Mouse (Mus musculus) CH12.LX (cell line): ENCODE results near the gene Prkcd. TPM values are rescaled to one million over a fixed set of nuclear protein-coding genes. Genes with fewer than 3 reads are reported as not detected.
A peak's percentile ranks its signal among the peaks of the same experiment; 100 is the strongest.

Experiments
- DNase-seq: peaks from one replicate; pipeline ENCODE4 v3.0.0-alpha.2; 2013; ENCODE audit errors: extremely low read depth
- H3K27ac ChIP-seq: 2 replicates; pipeline ENCODE4 v1.5.1; 2012; ENCODE audit warnings: low read depth, mild to moderate bottlenecking, control low read depth, moderate library complexity; ENCODE audit not compliant: insufficient read depth
- H3K27me3 ChIP-seq: replicated peaks from 2 replicates; pipeline ENCODE3; 2012; ENCODE audit warnings: inconsistent platforms
- H3K36me3 ChIP-seq, 2 experiments: replicated peaks in 1 of 2; 2 replicates each; pipeline versions ENCODE3 to v1.6.1; 2012; ENCODE audit warnings: inconsistent platforms in 1 of 2, low read length in 1 of 2, mild to moderate bottlenecking in 1 of 2, mixed read lengths in 1 of 2, moderate library complexity in 1 of 2; ENCODE audit not compliant: control insufficient read depth in 1 of 2, insufficient read depth in 1 of 2
- H3K4me1 ChIP-seq, 2 experiments: 2 replicates each; pipeline ENCODE4 v1.6.1; 2012; ENCODE audit warnings: inconsistent platforms in 1 of 2, moderate library complexity in 1 of 2; ENCODE audit not compliant: insufficient read depth in 2 of 2, control insufficient read depth in 1 of 2
- H3K4me2 ChIP-seq: 2 replicates; pipeline ENCODE4 v1.6.1; 2012; ENCODE audit warnings: low read depth, mild to moderate bottlenecking, control low read depth; ENCODE audit not compliant: poor library complexity, insufficient read depth, severe bottlenecking
- H3K4me3 ChIP-seq, 3 experiments: fragments of 150-350 bp in 1 of 3; sonication (generic) in 1 of 3; replicated peaks in 1 of 3; 2 replicates each; pipeline versions ENCODE3 to v1.5.1; 2011 to 2012; ENCODE audit warnings: low read depth in 2 of 3, low read length in 2 of 3, mild to moderate bottlenecking in 2 of 3, moderate library complexity in 2 of 3, control low read depth in 1 of 3, improper control_type of control experiment in 1 of 3, inconsistent platforms in 1 of 3, mixed read lengths in 1 of 3; ENCODE audit not compliant: poor library complexity in 1 of 3
- H3K79me2 ChIP-seq: replicated peaks from 2 replicates; pipeline ENCODE4 v1.6.1; 2012; ENCODE audit warnings: mild to moderate bottlenecking, moderate library complexity; ENCODE audit not compliant: control insufficient read depth, poor library complexity, insufficient read depth, severe bottlenecking; ENCODE audit errors: extremely low read depth
- H3K9ac ChIP-seq: 2 replicates; pipeline ENCODE4 v1.6.1; 2012; ENCODE audit warnings: low read depth, mild to moderate bottlenecking, control low read depth, moderate library complexity; ENCODE audit not compliant: insufficient read depth
- H3K9me3 ChIP-seq: replicated peaks from 2 replicates; pipeline ENCODE3; 2012; ENCODE audit warnings: low read length, inconsistent platforms, mixed read lengths
- CHD1 ChIP-seq: IDR thresholded peaks from 2 replicates; pipeline ENCODE4 v1.6.1; 2012; ENCODE audit warnings: low read depth, low read length, improper control_type of control experiment, inconsistent platforms
- CTCF ChIP-seq, 2 experiments: IDR thresholded peaks in 1 of 2; conservative IDR thresholded peaks in 1 of 2; 2 replicates each; pipeline ENCODE4 v1.5.1; 2011 to 2012; ENCODE audit warnings: low read depth in 2 of 2, low read length in 2 of 2, improper control_type of control experiment in 1 of 2, inconsistent platforms in 1 of 2, mild to moderate bottlenecking in 1 of 2, moderate library complexity in 1 of 2
- ELF1 ChIP-seq: IDR thresholded peaks from 2 replicates; pipeline ENCODE4 v1.6.1; 2014; ENCODE audit warnings: low read depth, mild to moderate bottlenecking, inconsistent platforms, low read length, improper control_type of control experiment
- EP300 ChIP-seq: IDR thresholded peaks from 2 replicates; pipeline ENCODE4 v1.6.1; 2011; ENCODE audit warnings: low read length, improper control_type of control experiment
- ETS1 ChIP-seq: conservative IDR thresholded peaks from 2 replicates; pipeline ENCODE4 v1.6.1; 2012; ENCODE audit warnings: low read depth, mild to moderate bottlenecking, inconsistent platforms, low read length, improper control_type of control experiment, moderate library complexity
- GABPA ChIP-seq: IDR thresholded peaks from 2 replicates; pipeline ENCODE4 v1.6.1; 2012; ENCODE audit warnings: low read depth, low read length, improper control_type of control experiment, inconsistent platforms; ENCODE audit not compliant: insufficient replicate concordance
- HCFC1 ChIP-seq: IDR thresholded peaks from 2 replicates; pipeline ENCODE4 v1.6.1; 2012; ENCODE audit warnings: low read depth, mild to moderate bottlenecking, inconsistent platforms, low read length, improper control_type of control experiment
- JUN ChIP-seq: IDR thresholded peaks from 2 replicates; pipeline ENCODE4 v1.6.1; 2011; ENCODE audit warnings: low read depth, mild to moderate bottlenecking, low read length, improper control_type of control experiment, moderate library complexity; ENCODE audit not compliant: insufficient read depth
- JUND ChIP-seq: conservative IDR thresholded peaks from 2 replicates; pipeline ENCODE4 v1.6.1; 2011; ENCODE audit warnings: low read depth, low read length, improper control_type of control experiment
- KAT2A ChIP-seq: IDR thresholded peaks from 2 replicates; pipeline ENCODE4 v1.6.1; 2012; ENCODE audit warnings: low read length, improper control_type of control experiment, inconsistent platforms; ENCODE audit not compliant: insufficient replicate concordance
- MAZ ChIP-seq: IDR thresholded peaks from 2 replicates; pipeline ENCODE4 v1.6.1; 2012; ENCODE audit warnings: low read depth, mild to moderate bottlenecking, inconsistent platforms, low read length, improper control_type of control experiment, moderate library complexity
- MXI1 ChIP-seq: IDR thresholded peaks from 2 replicates; pipeline ENCODE4 v1.6.1; 2011; ENCODE audit warnings: mild to moderate bottlenecking, low read depth, low read length, improper control_type of control experiment
- NELFE ChIP-seq: IDR thresholded peaks from 2 replicates; pipeline ENCODE4 v1.6.1; 2011; ENCODE audit warnings: low read depth, low read length, improper control_type of control experiment
- POLR2AphosphoS2 ChIP-seq: IDR thresholded peaks from 2 replicates; pipeline ENCODE4 v1.6.1; 2011; ENCODE audit warnings: low read depth, low read length, improper control_type of control experiment
- RAD21 ChIP-seq: IDR thresholded peaks from 2 replicates; pipeline ENCODE4 v1.6.1; 2011; ENCODE audit warnings: low read depth, mild to moderate bottlenecking, low read length, improper control_type of control experiment, moderate library complexity
- SMC3 ChIP-seq: IDR thresholded peaks from 2 replicates; pipeline ENCODE4 v1.6.1; 2011; ENCODE audit warnings: low read depth, low read length, improper control_type of control experiment
- TBP ChIP-seq: conservative IDR thresholded peaks from 2 replicates; pipeline ENCODE4 v1.6.1; 2011; ENCODE audit warnings: low read depth, low read length, improper control_type of control experiment
- TCF12 ChIP-seq: IDR thresholded peaks from 2 replicates; pipeline ENCODE4 v1.6.1; 2014; ENCODE audit warnings: low read depth, mild to moderate bottlenecking, inconsistent platforms, low read length, improper control_type of control experiment
- UBTF ChIP-seq: IDR thresholded peaks from 2 replicates; pipeline ENCODE4 v1.6.1; 2012; ENCODE audit warnings: low read depth, mild to moderate bottlenecking, inconsistent platforms, low read length, improper control_type of control experiment, moderate library complexity
- USF1 ChIP-seq: IDR thresholded peaks from 2 replicates; pipeline ENCODE4 v1.6.1; 2014; ENCODE audit warnings: low read depth, mild to moderate bottlenecking, inconsistent platforms, low read length, improper control_type of control experiment
- USF2 ChIP-seq: conservative IDR thresholded peaks from 2 replicates; pipeline ENCODE4 v1.6.1; 2011; ENCODE audit warnings: low read depth, low read length, improper control_type of control experiment
- ZC3H11A ChIP-seq: IDR thresholded peaks from 2 replicates; pipeline ENCODE4 v1.6.1; 2012; ENCODE audit warnings: low read depth, mild to moderate bottlenecking, inconsistent platforms, low read length, improper control_type of control experiment
- dilution Hi-C: fragments of 300-500 bp; cut with MboI; formaldehyde crosslinking; loops from 2 replicates; pipeline ENCODE4 v1.14.3; 2020; ENCODE audit warnings: low sequenced_read_pairs; ENCODE audit not compliant: extremely low pct_unique_long_range_greater_than_20kb, extremely low pct_ligation_motif_present
- in situ Hi-C: fragments of 300-500 bp; cut with MboI; formaldehyde crosslinking; loops from 3 replicates; pipeline ENCODE4 v1.14.3; 2019; ENCODE audit warnings: low sequenced_read_pairs, low pct_ligation_motif_present, low pct_unique_long_range_greater_than_20kb, mixed read lengths
- polyA plus RNA-seq: library from polyadenylated mRNA; unstranded; fragments of >175 nt; gene quantifications from 2 replicates; pipeline ENCODE4 v1.2.1, GENCODE M21; 2012; ENCODE audit warnings: low read depth; ENCODE audit not compliant: insufficient read length
- total RNA-seq, 2 experiments: library from RNA; depleted of rRNA; stranded (reverse); fragments of 300-350 nt in 1 of 2; fragments of >200 nt in 1 of 2; gene quantifications; 2 replicates each; pipeline ENCODE4 v1.2.3; 2012 to 2014

Prkcd gene
- total and polyA plus RNA-seq, 3 experiments: 109 to 186 (median 122) TPM

DNA sequence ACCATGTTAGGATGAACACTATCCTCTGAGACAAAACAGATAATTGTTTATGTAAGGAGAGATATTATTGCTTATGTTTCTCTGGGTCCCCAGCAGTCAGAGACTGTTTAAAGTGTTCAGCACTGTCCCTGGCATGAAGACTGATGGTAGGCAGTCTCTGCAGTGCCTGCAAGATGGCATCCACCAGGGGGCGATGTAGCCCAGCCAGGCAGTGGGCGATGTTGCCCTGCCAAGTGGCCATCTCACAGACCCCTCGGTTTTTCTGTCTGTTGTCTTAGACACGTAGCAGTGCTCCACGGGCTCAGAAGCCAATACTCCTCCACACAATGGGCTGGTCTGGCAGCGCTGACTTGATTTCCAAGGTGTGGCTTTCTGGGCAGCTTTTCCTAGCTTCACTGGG, 34.6 kb downstream of the Prkcd start:
- no peaks in the 10 kb centered on the region for H3K27me3 ChIP-seq
- peaks cover 38 to 65% of the 10 kb centered on the region in 2 experiments for H3K4me1 ChIP-seq
- H3K9me3 ChIP-seq: no peaks in the 10 kb centered on the region
- no peaks in the 10 kb centered on the region for H3K79me2 ChIP-seq
- dilution Hi-C loops (no loop called here), in situ Hi-C loops (no loop called here)
- peak overlapping the region; percentile 12; the same call in 1 of the 2 replicates for H3K4me2 ChIP-seq
- no peak overlapping the region for H3K27ac ChIP-seq
- no peak overlapping the region for H3K4me3 ChIP-seq
- no peak overlapping the region for H3K9ac ChIP-seq
- H3K36me3 ChIP-seq: peaks cover 10 to 27% of the 10 kb centered on the region in 2 experiments
- TF ChIP-seq USF2 (no peak), ELF1 (no peak), JUND (no peak), POLR2AphosphoS2 (no peak), USF1 (no peak), NELFE (no peak; the same call in 1 of the 2 replicates), MAZ (no peak), EP300 (no peak), UBTF (no peak), MXI1 (no peak), JUN (no peak), TBP (no peak), CTCF (conservative IDR thresholded peaks at IDR 0.05 in 1 of 2, IDR thresholded peaks at IDR 0.05 in 1 of 2; ENCODE audit: low read depth in 2 of 2, low read length in 2 of 2) (peak; percentile 94 to 96), SMC3 (peak; percentile 99), CHD1 (no peak), ZC3H11A (peak; percentile 91), TCF12 (no peak), ETS1 (no peak), KAT2A (no peak), RAD21 (peak; percentile 95)
- DNase-seq: peak; percentile 78

DNA sequence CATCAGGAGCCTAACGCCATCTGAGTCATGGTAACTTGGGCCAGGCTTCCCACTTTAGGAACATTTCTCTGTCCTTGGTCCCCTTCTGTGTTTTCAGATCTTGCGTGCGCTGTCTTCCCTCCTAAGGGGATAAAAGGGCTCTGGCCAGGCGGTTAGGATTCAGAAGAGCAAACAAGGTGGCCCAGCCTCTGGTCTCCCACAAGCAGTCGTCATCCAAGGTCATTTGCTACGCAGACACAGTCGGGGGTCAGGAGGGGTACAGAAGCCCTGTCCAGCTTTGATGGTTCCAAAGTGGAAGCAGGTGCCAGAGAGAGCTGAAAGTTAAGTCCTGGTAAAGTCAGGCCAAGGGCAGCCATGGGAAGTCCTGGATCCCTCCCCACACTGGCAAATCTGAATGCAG, 35.1 kb downstream of the Prkcd start:
- no peak for TF ChIP-seq HCFC1
- TF ChIP-seq GABPA: no peak
- no peak for TF ChIP-seq POLR2AphosphoS2
- TF ChIP-seq JUND: no peak
- TF ChIP-seq SMC3: no peak
- no peak for TF ChIP-seq EP300
- H3K79me2 ChIP-seq: no peaks in the 10 kb centered on the region
- dilution Hi-C loops (no loop called here), in situ Hi-C loops (no loop called here)
- H3K9me3 ChIP-seq: no peaks in the 10 kb centered on the region
- no peak overlapping the region for H3K9ac ChIP-seq
- no peak overlapping the region for H3K27ac ChIP-seq
- no peak overlapping the region for H3K4me3 ChIP-seq
- H3K36me3 ChIP-seq: peaks cover 8 to 22% of the 10 kb centered on the region in 2 experiments
- H3K27me3 ChIP-seq: no peaks in the 10 kb centered on the region
- H3K4me1 ChIP-seq: peaks cover 37 to 65% of the 10 kb centered on the region in 2 experiments
- H3K4me2 ChIP-seq: no peak overlapping the region
- DNase-seq: no peak
